Mouse (Mus musculus): ENCODE results near the gene Cstb.

Gene Cstb

GRCm38 (mm10) chr10:78417888-78418287 lies 7.6 kb upstream of the Cstb start:
- DNase-seq (ENCODE audit: low read depth), result no peak

GRCm38 (mm10) chr10:78418791-78419190 lies 6.7 kb upstream of the Cstb start:
- no peak for DNase-seq (ENCODE audit: low read depth)

GRCm38 (mm10) chr10:78420929-78421328 lies 4.5 kb upstream of the Cstb start:
- DNase-seq (ENCODE audit: low read depth), result no peak

GRCm38 (mm10) chr10:78422614-78423013 lies 2.9 kb upstream of the Cstb start:
- peak; percentile 33 for DNase-seq (ENCODE audit: low read depth)

GRCm38 (mm10) chr10:78426117-78426735 lies 757 bp downstream of the Cstb start:
- no peak for DNase-seq (ENCODE audit: low read depth)

DNA sequence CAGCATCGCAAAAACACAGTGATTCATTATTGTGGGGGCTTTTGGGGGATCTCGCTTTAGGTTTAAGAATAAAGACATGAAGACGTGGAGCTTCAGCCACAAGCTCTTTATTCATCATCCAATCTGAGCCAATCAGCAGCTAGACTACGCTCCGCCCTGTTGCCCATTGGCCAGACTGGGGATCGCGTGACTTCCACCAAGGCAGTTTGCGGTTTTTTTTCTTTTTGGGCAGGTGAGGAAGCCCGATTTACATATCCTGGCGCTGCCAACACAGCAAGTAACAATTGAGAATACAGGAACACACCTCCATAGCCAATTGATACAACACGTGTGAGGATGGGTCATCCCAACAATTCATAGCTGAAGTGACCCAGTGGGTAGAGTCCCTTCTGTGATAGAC lies 2.6 kb downstream of the Cstb start:
- DNase-seq (ENCODE audit: low read depth), result no peak

DNA sequence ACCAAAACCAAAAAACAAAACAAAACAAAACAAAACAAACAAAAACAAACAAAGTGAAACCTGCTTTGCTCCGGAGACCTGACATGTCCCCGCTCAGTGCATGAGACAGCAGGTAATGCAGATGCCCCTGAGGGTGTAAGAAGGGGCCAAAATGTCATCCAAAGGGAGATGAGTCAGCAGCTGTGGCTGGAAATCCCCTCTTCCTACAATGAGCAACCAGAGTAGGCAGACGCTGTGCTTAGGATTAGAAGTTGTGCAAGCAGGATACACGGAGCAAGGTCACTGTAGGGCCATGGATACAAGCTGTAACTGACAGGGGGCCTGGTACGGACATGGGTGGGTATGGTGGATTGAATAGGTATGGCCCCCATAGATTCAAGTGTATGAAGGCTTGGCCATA lies 3.7 kb downstream of the Cstb start:
- DNase-seq (ENCODE audit: low read depth), result peak; percentile 36

DNA sequence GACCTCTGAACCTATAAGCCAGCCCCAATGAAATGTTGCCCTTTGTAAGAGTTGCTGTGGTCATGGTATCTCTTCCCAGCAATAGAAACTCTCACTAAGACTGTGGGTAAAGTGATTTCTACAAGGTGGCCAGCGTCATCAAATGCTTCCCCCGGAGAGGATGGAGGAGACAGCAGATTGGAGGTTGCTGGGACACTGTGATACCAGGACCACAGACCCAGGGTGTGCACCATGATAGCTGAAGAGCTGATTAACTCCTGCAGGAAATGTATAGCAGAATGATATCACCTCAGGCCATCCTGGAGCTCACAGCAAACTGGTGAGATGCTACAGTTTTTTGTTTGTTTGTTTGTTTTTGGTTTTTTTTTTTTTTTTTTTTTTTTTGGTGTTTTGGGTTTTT lies 4.3 kb downstream of the Cstb start:
- no peak for DNase-seq (ENCODE audit: low read depth)

GRCm38 (mm10) chr10:78432853-78433252 lies 7.4 kb downstream of the Cstb start:
- no peak for DNase-seq (ENCODE audit: low read depth)

- peak; percentile 85 for DNase-seq (ENCODE audit: low read depth)
Observed at GRCm38 (mm10) chr10:78438094-78438493, 12.6 kb downstream of the Cstb start.

GRCm38 (mm10) chr10:78439550-78439949 lies 14.1 kb downstream of the Cstb start:
- DNase-seq (ENCODE audit: low read depth), result peak; percentile 48

DNA sequence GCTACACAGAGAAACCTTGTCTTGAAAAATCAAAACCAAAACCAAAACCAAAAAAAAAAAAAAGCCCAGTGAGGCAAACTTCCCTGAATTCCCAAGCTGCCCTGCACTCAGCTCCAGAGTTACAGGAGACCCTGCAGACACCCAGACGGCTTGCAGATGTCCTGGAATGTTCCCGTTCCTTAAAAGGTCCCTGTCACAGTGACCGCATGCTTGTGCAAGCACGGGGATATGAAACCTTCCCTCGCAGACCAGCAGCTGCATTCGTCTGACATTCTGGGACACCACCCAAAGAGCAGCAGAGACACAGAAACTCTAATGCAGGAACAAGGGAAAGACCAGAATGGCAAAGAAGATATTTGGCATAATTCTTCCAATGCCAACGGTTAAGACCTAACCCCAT lies 14.5 kb downstream of the Cstb start:
- no peak for DNase-seq (ENCODE audit: low read depth)

GRCm38 (mm10) chr10:78440812-78441211 lies 15.3 kb downstream of the Cstb start:
- DNase-seq (ENCODE audit: low read depth), result peak; percentile 55

DNA sequence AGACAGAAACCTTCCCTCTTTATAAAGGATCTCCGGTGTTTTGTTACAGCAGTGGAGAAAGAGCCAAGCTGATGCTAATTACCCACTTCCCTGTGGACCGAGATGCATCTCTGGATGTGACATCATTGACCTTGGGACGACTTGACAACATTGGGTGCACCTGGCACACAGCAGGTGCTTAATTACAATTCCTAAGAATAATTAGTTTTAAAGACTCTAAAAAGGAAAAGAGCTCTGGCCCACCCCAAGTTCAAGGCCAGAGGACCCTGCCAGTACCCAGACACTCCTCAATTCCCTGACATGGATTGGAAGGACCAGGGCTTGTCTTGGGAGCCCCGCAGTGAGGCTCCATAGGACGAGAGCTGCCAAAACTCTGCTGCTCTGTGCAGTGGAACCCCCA lies 16.1 kb downstream of the Cstb start:
- DNase-seq (ENCODE audit: low read depth), result no peak

DNA sequence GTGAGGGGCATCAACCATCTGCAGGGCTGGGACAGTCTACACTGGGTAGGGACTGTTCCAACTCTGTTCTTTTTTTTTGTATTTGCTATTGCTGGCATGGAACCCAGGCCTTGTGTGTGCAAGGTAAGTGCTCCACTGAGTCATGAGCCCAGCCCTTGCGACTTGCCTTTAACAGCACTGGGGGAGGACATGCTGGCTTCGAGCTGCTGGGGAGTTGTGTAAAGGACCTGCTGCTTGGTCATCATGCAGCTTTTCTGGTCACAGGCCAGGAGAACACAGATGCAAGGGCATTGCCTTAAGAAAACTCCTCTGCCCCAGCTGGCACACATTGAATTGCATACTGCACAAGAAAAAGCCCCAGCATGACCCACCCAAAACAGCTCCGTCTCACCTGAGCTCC lies 16.8 kb downstream of the Cstb start:
- no peak for DNase-seq (ENCODE audit: low read depth)

DNA sequence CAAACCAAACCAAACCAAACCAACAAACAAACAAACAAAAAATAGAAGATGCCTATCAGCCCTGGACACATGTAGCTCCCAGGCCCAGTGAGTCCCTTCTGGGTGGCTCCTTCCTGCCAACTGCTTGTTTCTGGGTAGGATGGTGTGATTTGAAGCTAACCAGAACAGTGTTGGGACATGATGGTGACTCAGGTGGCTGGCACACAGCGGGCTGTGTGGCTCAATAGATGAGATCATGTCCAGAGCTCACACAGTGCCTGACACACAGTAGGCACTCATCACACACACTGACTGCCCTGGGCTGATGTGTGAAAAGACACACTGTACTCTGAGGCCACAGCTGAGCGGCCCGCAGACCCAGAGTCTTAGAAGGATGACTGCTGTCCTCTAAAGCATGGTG lies 20.7 kb downstream of the Cstb start:
- DNase-seq (ENCODE audit: low read depth), result no peak

DNA sequence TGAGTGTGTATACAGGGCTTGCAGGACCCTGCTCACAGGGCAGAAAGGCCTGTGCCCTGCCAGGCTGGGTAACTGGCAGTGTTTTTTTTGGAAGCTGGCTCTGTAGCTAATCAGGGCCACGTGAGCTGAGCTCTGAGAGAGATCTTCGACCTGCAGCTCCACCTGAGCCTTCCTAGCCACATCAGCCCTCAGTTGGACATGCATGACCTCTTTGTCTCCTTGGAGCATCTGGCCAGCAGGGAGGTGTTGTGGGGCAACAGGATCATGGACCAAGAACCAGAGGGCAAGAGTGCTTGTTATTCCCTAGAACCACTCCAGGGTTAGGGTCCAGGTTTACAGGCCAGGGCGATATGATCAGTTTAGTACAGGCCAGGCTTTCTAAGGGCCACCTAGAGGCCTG lies 21.9 kb downstream of the Cstb start:
- DNase-seq (ENCODE audit: low read depth), result no peak

DNA sequence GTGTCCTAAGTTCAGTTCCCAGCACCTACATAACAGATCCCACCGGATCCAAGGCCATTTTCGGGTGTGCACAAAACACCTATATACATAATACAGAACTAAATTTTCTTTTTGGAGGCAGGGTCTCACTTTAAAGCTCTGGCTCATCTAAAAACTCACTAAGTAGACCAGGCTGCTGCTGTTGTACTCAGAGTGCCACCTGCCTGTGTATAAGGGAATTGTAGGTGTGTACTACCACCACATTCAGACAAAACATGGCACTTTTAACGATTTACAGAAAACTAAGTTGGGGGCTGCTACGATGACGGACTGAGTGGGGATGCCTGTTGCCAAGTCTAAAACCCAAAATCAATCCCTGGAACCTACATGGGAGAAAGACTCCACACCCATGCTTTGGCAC lies 25.3 kb downstream of the Cstb start:
- no peak for DNase-seq (ENCODE audit: low read depth)

GRCm38 (mm10) chr10:78452641-78453040 lies 27.2 kb downstream of the Cstb start:
- DNase-seq (ENCODE audit: low read depth), result no peak

GRCm38 (mm10) chr10:78456696-78457095 lies 31.2 kb downstream of the Cstb start:
- DNase-seq (ENCODE audit: low read depth), result no peak

DNA sequence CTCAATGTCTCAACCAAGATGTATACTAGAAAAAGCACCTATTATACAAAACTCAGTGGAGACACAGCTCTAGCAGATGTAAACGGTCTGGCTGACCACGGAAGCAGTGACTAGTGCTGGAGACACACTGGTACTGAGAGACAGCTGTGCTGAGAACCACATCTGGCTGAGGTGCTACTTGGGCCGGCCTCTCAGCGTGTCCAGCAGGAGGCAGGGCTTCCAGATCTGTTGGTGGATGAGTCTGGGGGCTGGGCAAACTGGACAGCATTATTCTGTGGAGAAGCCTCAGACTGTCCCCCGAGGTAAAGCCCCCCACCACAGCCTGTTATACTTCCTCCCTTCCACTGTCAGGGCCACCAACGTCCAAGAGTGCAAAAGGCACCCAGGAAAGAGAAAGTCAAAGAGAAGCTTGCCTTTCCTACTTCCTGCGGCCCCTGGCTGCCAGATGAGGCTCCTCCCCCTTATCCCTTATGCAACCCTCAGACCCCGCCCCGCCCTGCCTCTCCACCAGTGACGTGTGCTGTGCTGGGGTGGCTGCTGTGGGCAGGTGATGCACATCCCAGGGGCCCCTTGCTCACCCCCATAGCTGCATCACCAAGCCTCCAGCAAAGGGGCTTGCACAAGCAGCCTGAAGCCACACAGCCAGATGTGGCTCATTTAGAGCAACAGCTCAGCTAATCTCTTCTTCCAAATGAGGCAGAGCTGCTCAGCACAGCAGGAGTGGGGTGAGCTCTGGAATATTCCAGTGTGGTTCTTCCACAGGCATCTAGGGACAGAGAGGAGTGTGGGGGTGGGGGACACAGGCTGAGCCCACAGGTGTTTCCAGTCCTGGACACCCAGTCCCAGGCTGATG lies 32.3 kb downstream of the Cstb start:
- peak; percentile 92 for DNase-seq (ENCODE audit: low read depth)

GRCm38 (mm10) chr10:78458348-78459111 lies 33.1 kb downstream of the Cstb start:
- no peak for DNase-seq (ENCODE audit: low read depth)

DNA sequence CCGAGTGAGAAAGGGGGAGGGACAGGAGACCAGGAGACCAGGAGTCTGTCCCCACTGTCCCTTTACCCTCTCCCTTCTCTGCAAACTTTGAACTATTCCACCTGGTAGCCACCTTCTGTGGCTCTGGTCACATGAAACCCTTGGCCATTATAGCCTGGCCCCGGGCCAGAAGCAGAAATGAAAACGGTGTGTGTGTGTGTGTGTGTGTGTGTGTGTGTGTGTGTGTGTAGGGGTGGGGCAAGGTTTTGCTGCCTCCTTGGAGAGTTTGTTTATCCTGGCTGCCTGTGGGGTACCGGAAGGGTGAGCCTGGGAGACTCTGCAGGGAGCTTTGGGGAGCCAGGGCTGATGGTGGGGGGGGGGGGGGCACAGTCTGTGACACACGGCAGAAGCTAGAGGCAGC lies 35.0 kb downstream of the Cstb start:
- no peak for DNase-seq (ENCODE audit: low read depth)

Data from induced T-regulatory cell, adult 2 months (primary cell).